Comparison of ENCODE assay signal across 9 mouse cellular contexts in genomic region chr4:138725127-138725461, GRCm38 (mm10). TPM values are rescaled to one million over a fixed set of nuclear protein-coding genes. Genes with fewer than 3 reads are reported as not detected.
DNase-seq lines count a peak whose midpoint lies in the region; ATAC-seq and TF ChIP-seq lines count a peak whose summit lies in the region.
"Had no signal": no experiment of that assay in that cellular context is flagged by ENCODE, and none has a peak within 500 bp of the region (broad histone marks: within the 10 kb centered on the region; RNA-seq: fewer than 3 reads in every experiment).

No protein-coding gene starts in this region.

- no peak for TF ChIP-seq CTCF in layer of hippocampus, adult 2 months (conservative IDR thresholded peaks at IDR 0.05)

- peaks cover 8% of the 10 kb centered on the region for H3K4me1 ChIP-seq in intestine, embryonic 14.5 days (replicated peaks; ENCODE audit: control insufficient read depth, insufficient read depth, low read length)
- 0 out of 2 replicates have a peak, but pooled peaks cover 6% of the 10 kb centered on the region for H3K4me1 ChIP-seq in liver, embryonic 13.5 days (replicated peaks)
- peaks cover 31% of the 10 kb centered on the region for H3K4me1 ChIP-seq in neural tube, embryonic 13.5 days (replicated peaks)

- ATAC-seq in intestine, embryonic 14.5 days (replicated peaks; ENCODE audit: low FRiP score, low TSS enrichment, low read depth) = peak; percentile 77
- peak; percentile 31; the same call in 1 of the 2 replicates for ATAC-seq in liver, embryonic 13.5 days (ENCODE audit: low read depth)
- ATAC-seq in neural tube, embryonic 13.5 days (ENCODE audit: low read depth) = peak; percentile 77

- no peaks in the 10 kb centered on the region for H3K36me3 ChIP-seq in intestine, embryonic 14.5 days (ENCODE audit: control insufficient read depth, insufficient read depth, low read length)
- no peaks in the 10 kb centered on the region for H3K36me3 ChIP-seq in liver, embryonic 13.5 days
- no peaks in the 10 kb centered on the region for H3K36me3 ChIP-seq in neural tube, embryonic 13.5 days

- peak overlapping the region; percentile 14; the same call in 1 of the 2 replicates for H3K9ac ChIP-seq in intestine, embryonic 14.5 days (ENCODE audit: low read length)
- H3K9ac ChIP-seq in liver, embryonic 13.5 days = no peak overlapping the region
- H3K9ac ChIP-seq in neural tube, embryonic 13.5 days = peak overlapping the region; percentile 59

- H3K4me3 ChIP-seq in layer of hippocampus, adult 2 months = peak overlapping the region; percentile 43
- H3K4me3 ChIP-seq in intestine, embryonic 14.5 days (ENCODE audit: low read depth, low read length) = peak overlapping the region; percentile 18; the same call in 1 of the 2 replicates
- H3K4me3 ChIP-seq in liver, embryonic 13.5 days (replicated peaks) = no peak overlapping the region
- peak overlapping the region; percentile 30 for H3K4me3 ChIP-seq in neural tube, embryonic 13.5 days

- 7% methylated on average over 13 of the region's 13 CpGs for WGBS in intestine, embryonic 14.5 days
- WGBS in liver, embryonic 13.5 days (ENCODE audit: insufficient replicate concordance) = 3% methylated on average over 13 of the region's 13 CpGs
- 5% methylated on average over 13 of the region's 13 CpGs for WGBS in neural tube, embryonic 13.5 days

- no peaks in the 10 kb centered on the region for H3K9me3 ChIP-seq in intestine, embryonic 14.5 days (ENCODE audit: control insufficient read depth, low read length)
- H3K9me3 ChIP-seq in liver, embryonic 13.5 days (replicated peaks) = no peaks in the 10 kb centered on the region
- H3K9me3 ChIP-seq in neural tube, embryonic 13.5 days = no peaks in the 10 kb centered on the region

- peak overlapping the region; percentile 94 for H3K27ac ChIP-seq in layer of hippocampus, adult 2 months
- peak overlapping the region; percentile 34 for H3K27ac ChIP-seq in intestine, embryonic 14.5 days (ENCODE audit: low read depth)
- H3K27ac ChIP-seq in liver, embryonic 13.5 days = 0 out of 2 replicates have a peak overlapping the region, but pooled peaks have one; percentile 5
- no peak overlapping the region for H3K27ac ChIP-seq in neural tube, embryonic 13.5 days (replicated peaks)

- no peaks in the 10 kb centered on the region for H3K27me3 ChIP-seq in intestine, embryonic 14.5 days (replicated peaks; ENCODE audit: control insufficient read depth, insufficient read depth, low read length)
- peaks cover 30% of the 10 kb centered on the region for H3K27me3 ChIP-seq in liver, embryonic 13.5 days
- no peaks in the 10 kb centered on the region; the same call in 1 of the 2 replicates for H3K27me3 ChIP-seq in neural tube, embryonic 13.5 days

- H3K4me2 ChIP-seq in intestine, embryonic 14.5 days (ENCODE audit: low read length) = peak overlapping the region; percentile 52
- 0 out of 2 replicates have a peak overlapping the region, but pooled peaks have one; percentile 2 for H3K4me2 ChIP-seq in liver, embryonic 13.5 days
- peak overlapping the region; percentile 63 for H3K4me2 ChIP-seq in neural tube, embryonic 13.5 days

- peak; percentile 38 to 57 for DNase-seq in layer of hippocampus, adult 2 months (ENCODE audit: low spot score in 2 of 2)
- DNase-seq in layer of hippocampus, adult 9-10 months (ENCODE audit: low spot score) = no peak
- DNase-seq in cerebellum, postnatal 36 days = peak; percentile 27 to 43
- DNase-seq in gastrocnemius, postnatal 4 days (ENCODE audit: low spot score in 2 of 2) = peak; percentile 37 to 39
- peak; percentile 83 for DNase-seq in intestine, embryonic 14.5 days (ENCODE audit: low spot score)
- DNase-seq in liver, embryonic 13.5 days = peak; percentile 8
- peak; percentile 49 for DNase-seq in urinary bladder, postnatal 14 days (ENCODE audit: low spot score)

RNA-seq across cellular contexts. Expression of gene Pla2g2c, which starts 0.5 kb away (rescaled TPM):
- not detected for total RNA-seq in layer of hippocampus, adult 2 months (2021)
- total RNA-seq in gastrocnemius, postnatal 4 days (2021) = under 1 TPM; 0.16 to 0.39 TPM
- 0.22 and 0.35 TPM in 2 replicates for polyA plus RNA-seq in intestine, embryonic 14.5 days (2014; fragmentation: Nextera tagmentation; extraction: Ambion mirVana)
- polyA plus RNA-seq in liver, embryonic 13.5 days (2015; fragmentation: Nextera tagmentation; extraction: Ambion mirVana) = 0.13 TPM in 1 of 2 replicates, not detected in the other
- polyA plus RNA-seq in neural tube, embryonic 13.5 days (2015; fragmentation: Nextera tagmentation; extraction: Ambion mirVana) = 0.39 and 0.84 TPM in 2 replicates
- polyA plus RNA-seq: C2C12 had no signal

RNA-seq across cellular contexts. Expression of gene Ubxn10, which starts 11.9 kb away (rescaled TPM):
- 1 to 10 TPM; 1.9 to 2.1 TPM for total RNA-seq in layer of hippocampus, adult 2 months (2021)
- under 1 TPM; 0.52 to 0.54 TPM for total RNA-seq in gastrocnemius, postnatal 4 days (2021)
- polyA plus RNA-seq in intestine, embryonic 14.5 days (2014; fragmentation: Nextera tagmentation; extraction: Ambion mirVana) = 1.0 and 1.8 TPM in 2 replicates
- polyA plus RNA-seq in liver, embryonic 13.5 days (2015; fragmentation: Nextera tagmentation; extraction: Ambion mirVana) = 0.05 and 0.07 TPM in 2 replicates
- 1.9 and 2.6 TPM in 2 replicates for polyA plus RNA-seq in neural tube, embryonic 13.5 days (2015; fragmentation: Nextera tagmentation; extraction: Ambion mirVana)
- polyA plus RNA-seq: C2C12 had no signal

RNA-seq across cellular contexts. Expression of gene Pla2g2f, which starts 32.3 kb away (rescaled TPM):
- 1 to 10 TPM; 1.6 to 2.3 TPM for total RNA-seq in layer of hippocampus, adult 2 months (2021)
- total RNA-seq in gastrocnemius, postnatal 4 days (2021) = not detected
- polyA plus RNA-seq in intestine, embryonic 14.5 days (2014; fragmentation: Nextera tagmentation; extraction: Ambion mirVana) = 0.12 and 0.80 TPM in 2 replicates
- polyA plus RNA-seq in liver, embryonic 13.5 days (2015; fragmentation: Nextera tagmentation; extraction: Ambion mirVana) = not detected in 2 replicates
- polyA plus RNA-seq in neural tube, embryonic 13.5 days (2015; fragmentation: Nextera tagmentation; extraction: Ambion mirVana) = not detected in 2 replicates
- polyA plus RNA-seq: C2C12 had no signal

RNA-seq across cellular contexts. Expression of gene Pla2g2d, which starts 50.4 kb away (rescaled TPM):
- under 1 TPM; 0.23 to 0.64 TPM for total RNA-seq in layer of hippocampus, adult 2 months (2021)
- not detected for total RNA-seq in gastrocnemius, postnatal 4 days (2021)
- 1.1 TPM in 1 of 2 replicates, not detected in the other for polyA plus RNA-seq in intestine, embryonic 14.5 days (2014; fragmentation: Nextera tagmentation; extraction: Ambion mirVana)
- not detected in 2 replicates for polyA plus RNA-seq in liver, embryonic 13.5 days (2015; fragmentation: Nextera tagmentation; extraction: Ambion mirVana)
- polyA plus RNA-seq in neural tube, embryonic 13.5 days (2015; fragmentation: Nextera tagmentation; extraction: Ambion mirVana) = 1.1 and 2.6 TPM in 2 replicates
- polyA plus RNA-seq: C2C12 had no signal

Comparison
In these comparisons a context has a peak if more than half of its experiments do, and no peak if none do; other contexts are left out.
1. H3K4me2 ChIP-seq: peak in every context shown above with its lines; median percentile 63 in neural tube, embryonic 13.5 days; 52 in intestine, embryonic 14.5 days; 2 in liver, embryonic 13.5 days.